Mouse (Mus musculus) megakaryocyte, embryonic 14.5 days (primary cell): ENCODE measurements at regions not wholly inside any gene's neighbourhood (a gene's known extent, or its start where the extent isn't known, plus 50 kb on each side); places are given as distances from the start of the nearest gene placed in this dataset.

Source experiments
- FLI1 ChIP-seq: IDR thresholded peaks from 2 replicates; pipeline ENCODE4 v1.6.1; 2012; ENCODE audit warnings: low read length, inconsistent platforms, mixed read lengths
- GATA1 ChIP-seq: IDR thresholded peaks from 3 replicates; pipeline ENCODE4 v1.6.1; 2012; ENCODE audit warnings: mixed read lengths, low read length, inconsistent platforms, borderline replicate concordance

GRCm38 (mm10) chr10:22915785-22916514 is 96.0 kb upstream of the Tcf21 start:
- no peak for TF ChIP-seq FLI1
- no peak for TF ChIP-seq GATA1
